Mouse (Mus musculus): Measurements from ENCODE around the gene Agbl2.

Agbl2 gene

DNA sequence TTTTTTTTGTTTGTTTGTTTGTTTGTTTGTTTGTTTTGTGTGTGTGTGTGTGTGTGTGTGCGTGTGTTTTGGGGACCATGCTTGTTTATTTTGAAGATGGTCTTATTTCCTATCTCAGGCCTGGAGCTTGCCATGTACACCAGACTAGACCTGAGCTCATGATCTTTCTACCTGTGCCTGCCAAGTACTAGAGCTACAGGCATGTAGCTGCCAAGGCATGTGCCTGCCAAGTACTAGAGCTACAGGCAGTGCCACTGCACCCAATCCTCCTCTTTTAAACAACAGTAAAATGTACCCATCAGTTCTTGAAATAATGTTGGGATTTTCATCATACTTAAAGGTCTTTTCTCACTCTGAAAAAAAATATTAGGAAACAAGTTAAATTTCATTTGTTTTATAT, 91.5 kb downstream of the Agbl2 start:
- peak; percentile 95 for DNase-seq

DNA sequence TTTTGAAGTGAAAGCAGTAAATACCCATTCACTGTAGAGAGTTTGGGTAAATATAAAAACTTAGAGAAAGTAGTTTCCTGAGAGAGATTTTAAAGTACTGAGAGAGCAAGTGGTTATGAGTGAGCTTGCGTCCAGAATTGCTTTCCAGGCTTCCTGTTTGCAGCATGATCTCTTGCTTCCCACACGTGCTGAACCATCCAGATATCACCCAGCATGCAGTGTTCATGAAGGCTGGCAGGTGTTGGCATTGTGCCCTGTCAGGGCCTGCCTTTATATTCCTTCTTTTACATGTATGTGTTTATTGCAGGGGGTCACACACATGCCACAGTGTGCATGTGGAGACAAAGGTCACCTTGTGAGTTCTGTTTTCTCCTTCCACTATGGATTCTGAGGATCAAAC, 92.7 kb downstream of the Agbl2 start:
- DNase-seq, result no peak

- DNase-seq, result no peak
These were observed 95.2 kb downstream of the Agbl2 start for GRCm38 (mm10) chr2:90877584-90878259.

- no peak for DNase-seq
These were observed 96.9 kb downstream of the Agbl2 start for GRCm38 (mm10) chr2:90879419-90879818.

DNA sequence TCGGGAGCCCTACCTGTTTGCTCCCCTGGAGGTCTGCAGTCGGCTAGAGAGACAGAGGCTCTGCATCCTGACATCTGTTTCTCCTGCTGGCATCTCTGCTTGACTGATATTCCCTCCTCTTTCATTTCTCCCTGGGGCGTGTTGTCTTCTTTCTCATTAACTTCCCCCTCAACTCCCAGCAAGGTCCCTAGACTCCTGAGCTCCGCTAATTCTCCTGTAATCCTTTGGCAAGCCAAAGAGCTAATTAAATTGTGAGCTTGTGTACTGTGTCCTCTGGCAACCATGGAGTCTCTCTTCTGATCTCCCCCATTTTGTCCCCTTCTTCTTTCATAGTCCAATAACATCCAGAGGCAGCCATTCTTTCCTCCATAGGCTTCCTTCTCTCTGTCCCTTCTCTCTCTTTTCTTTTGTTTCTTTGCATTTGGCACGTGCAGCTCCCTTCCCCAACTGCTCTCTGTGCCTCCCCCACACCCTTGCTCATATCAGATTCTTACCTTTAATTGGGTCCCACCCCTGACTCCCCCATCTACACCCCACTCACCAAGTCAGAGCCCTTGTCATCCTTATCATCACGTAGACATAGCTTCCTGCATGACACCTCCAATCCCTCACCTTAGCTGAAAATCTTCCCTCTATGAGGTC, 97.7 kb downstream of the Agbl2 start:
- DNase-seq, result no peak

DNA sequence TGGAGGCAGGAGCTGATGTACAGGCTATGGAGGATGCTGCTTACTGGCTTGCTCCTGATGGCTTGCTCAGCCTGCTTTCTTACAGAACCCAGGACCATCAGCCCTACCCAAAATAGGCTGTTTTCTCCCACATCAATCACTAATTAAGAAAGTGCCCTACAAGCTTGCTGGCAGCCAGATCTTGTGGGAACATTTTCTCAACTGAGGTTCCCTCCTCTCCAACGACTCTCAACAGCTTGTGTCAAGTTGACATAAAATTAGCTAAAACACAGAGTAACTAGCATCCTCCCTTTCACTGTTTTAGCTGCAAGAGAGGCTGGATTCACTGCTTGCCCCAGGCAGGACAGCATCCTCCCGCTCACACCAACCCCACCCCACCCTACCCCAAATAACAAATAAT, 99.3 kb downstream of the Agbl2 start:
- DNase-seq, result no peak
